ENCODE assay signal across 16 mouse cellular contexts in genomic region chr14:77714931-77715535, GRCm38 (mm10).
DNase-seq lines count a peak whose midpoint lies in the region; ATAC-seq and TF ChIP-seq lines count a peak whose summit lies in the region.
"Had no signal": no experiment of that assay in that cellular context is flagged by ENCODE, and none has a peak within 500 bp of the region (broad histone marks: within the 10 kb centered on the region; RNA-seq: fewer than 3 reads in every experiment).

No protein-coding gene starts in this region.

- peaks cover 9% of the 10 kb centered on the region for H3K36me3 ChIP-seq in forebrain, embryonic 13.5 days (ENCODE audit: poor library complexity, severe bottlenecking)
- H3K36me3 ChIP-seq in forebrain, embryonic 10.5 days (replicated peaks), result 0 out of 2 replicates have a peak, but pooled peaks cover 2% of the 10 kb centered on the region
- no peaks in the 10 kb centered on the region for H3K36me3 ChIP-seq in midbrain, postnatal 0 days (ENCODE audit: insufficient read depth, low read length)
- no peaks in the 10 kb centered on the region for H3K36me3 ChIP-seq in midbrain, embryonic 10.5 days
- H3K36me3 ChIP-seq in neural tube, embryonic 15.5 days, result no peaks in the 10 kb centered on the region

- peak; percentile 56 for ATAC-seq in forebrain, embryonic 13.5 days
- no peak for ATAC-seq in midbrain, postnatal 0 days (ENCODE audit: low FRiP score)
- no peak for ATAC-seq in neural tube, embryonic 15.5 days (ENCODE audit: low FRiP score)
- no peak for ATAC-seq in megakaryocyte-erythroid progenitor cell, adult 5-6 weeks (replicated peaks; ENCODE audit: low FRiP score, low TSS enrichment, poor library complexity, severe bottlenecking)
- no peak for ATAC-seq in erythroblast, adult 5-6 weeks (replicated peaks; ENCODE audit: low FRiP score, poor library complexity, severe bottlenecking)

- 0 out of 2 replicates have a peak, but pooled peaks cover 3% of the 10 kb centered on the region for H3K9me3 ChIP-seq in forebrain, embryonic 13.5 days (replicated peaks)
- peaks cover 4% of the 10 kb centered on the region; the same call in 1 of the 2 replicates for H3K9me3 ChIP-seq in forebrain, embryonic 10.5 days
- H3K9me3 ChIP-seq in midbrain, postnatal 0 days (ENCODE audit: low read length), result 0 out of 2 replicates have a peak, but pooled peaks cover 3% of the 10 kb centered on the region
- no peaks in the 10 kb centered on the region for H3K9me3 ChIP-seq in midbrain, embryonic 10.5 days (replicated peaks)
- no peaks in the 10 kb centered on the region for H3K9me3 ChIP-seq in neural tube, embryonic 15.5 days (replicated peaks)

- H3K4me1 ChIP-seq in forebrain, embryonic 13.5 days, result peaks cover 13% of the 10 kb centered on the region
- H3K4me1 ChIP-seq in forebrain, embryonic 10.5 days, result no peaks in the 10 kb centered on the region
- no peaks in the 10 kb centered on the region; the same call in 1 of the 2 replicates for H3K4me1 ChIP-seq in midbrain, postnatal 0 days (ENCODE audit: insufficient read depth, low read length)
- H3K4me1 ChIP-seq in midbrain, embryonic 10.5 days, result no peaks in the 10 kb centered on the region
- peaks cover 8% of the 10 kb centered on the region for H3K4me1 ChIP-seq in neural tube, embryonic 15.5 days

- H3K27me3 ChIP-seq in forebrain, embryonic 13.5 days, result no peaks in the 10 kb centered on the region
- no peaks in the 10 kb centered on the region for H3K27me3 ChIP-seq in forebrain, embryonic 10.5 days (ENCODE audit: poor library complexity, severe bottlenecking)
- no peaks in the 10 kb centered on the region for H3K27me3 ChIP-seq in midbrain, postnatal 0 days (ENCODE audit: insufficient read depth, low read length)
- H3K27me3 ChIP-seq in midbrain, embryonic 10.5 days (ENCODE audit: low read depth, poor library complexity, severe bottlenecking), result no peaks in the 10 kb centered on the region
- H3K27me3 ChIP-seq in neural tube, embryonic 15.5 days (replicated peaks), result no peaks in the 10 kb centered on the region
- H3K27me3 ChIP-seq: heart, embryonic 13.5 days had no signal

- 69% methylated on average over 9 of the region's 9 CpGs for WGBS in forebrain, embryonic 13.5 days
- WGBS in forebrain, embryonic 10.5 days, result 91% methylated on average over 9 of the region's 9 CpGs
- 64% methylated on average over 9 of the region's 9 CpGs for WGBS in midbrain, postnatal 0 days
- WGBS in midbrain, embryonic 10.5 days, result 86% methylated on average over 9 of the region's 9 CpGs
- WGBS in neural tube, embryonic 15.5 days, result 49% methylated on average over 9 of the region's 9 CpGs

- DNase-seq in forebrain, embryonic 10.5 days (ENCODE audit: extremely low spot score, low spot score), result no peak
- peak; percentile 28 for DNase-seq in midbrain, postnatal 0 days (ENCODE audit: low spot score)
- no peak for DNase-seq in midbrain, embryonic 10.5 days (ENCODE audit: low spot score)
- DNase-seq in cerebellum, postnatal 10 days, result peak; percentile 50 to 73
- DNase-seq: gastrocnemius, postnatal 36 days; heart, postnatal 4 days; kidney, adult 18-20 months; kidney, postnatal 25 days; lung, embryonic 14.5 days; right cerebral cortex, postnatal 25 days; thymus, postnatal 36 days had no signal

- H3K27ac ChIP-seq in forebrain, embryonic 13.5 days, result 0 out of 2 replicates have a peak overlapping the region, but pooled peaks have one; percentile 2
- no peak overlapping the region for H3K27ac ChIP-seq in forebrain, embryonic 10.5 days
- no peak overlapping the region for H3K27ac ChIP-seq in midbrain, postnatal 0 days (ENCODE audit: low read depth, low read length)
- H3K27ac ChIP-seq in midbrain, embryonic 10.5 days (replicated peaks), result no peak overlapping the region
- H3K27ac ChIP-seq in neural tube, embryonic 15.5 days (replicated peaks), result peak overlapping the region; percentile 37; the same call in 1 of the 2 replicates
- H3K27ac ChIP-seq: heart, embryonic 13.5 days had no signal

- no peak for TF ChIP-seq CTCF in midbrain, postnatal 0 days (IDR thresholded peaks at IDR 0.05)

- H3K9ac ChIP-seq in forebrain, embryonic 13.5 days, result no peak overlapping the region
- H3K9ac ChIP-seq in midbrain, postnatal 0 days (replicated peaks; ENCODE audit: low read length, poor library complexity, severe bottlenecking), result no peak overlapping the region
- H3K9ac ChIP-seq in neural tube, embryonic 15.5 days (replicated peaks), result no peak overlapping the region
- H3K9ac ChIP-seq: heart, embryonic 13.5 days; lung, embryonic 14.5 days had no signal

- no peak overlapping the region for H3K4me3 ChIP-seq in forebrain, embryonic 13.5 days
- H3K4me3 ChIP-seq in forebrain, embryonic 10.5 days, result no peak overlapping the region
- no peak overlapping the region for H3K4me3 ChIP-seq in midbrain, postnatal 0 days (ENCODE audit: low read depth, low read length)
- H3K4me3 ChIP-seq in midbrain, embryonic 10.5 days, result no peak overlapping the region
- no peak overlapping the region for H3K4me3 ChIP-seq in neural tube, embryonic 15.5 days (replicated peaks)
- H3K4me3 ChIP-seq: heart, embryonic 13.5 days had no signal

- H3K4me2 ChIP-seq in forebrain, embryonic 13.5 days, result no peak overlapping the region
- H3K4me2 ChIP-seq in midbrain, postnatal 0 days (ENCODE audit: low read depth, low read length, poor library complexity, severe bottlenecking), result no peak overlapping the region
- no peak overlapping the region for H3K4me2 ChIP-seq in neural tube, embryonic 15.5 days
- H3K4me2 ChIP-seq: heart, embryonic 13.5 days; lung, embryonic 14.5 days had no signal

Comparison
In these comparisons a context has a peak if more than half of its experiments do, and no peak if none do; other contexts are left out.
1. H3K27ac ChIP-seq: peak in forebrain, embryonic 13.5 days (single experiment) and neural tube, embryonic 15.5 days (single experiment); none in forebrain, embryonic 10.5 days (single experiment), midbrain, postnatal 0 days (single experiment) and midbrain, embryonic 10.5 days (single experiment).
2. DNase-seq: peak in midbrain, postnatal 0 days (single experiment) and cerebellum, postnatal 10 days (2 of 2); none in forebrain, embryonic 10.5 days (single experiment) and midbrain, embryonic 10.5 days (single experiment).